Mouse (Mus musculus) ES-E14 (cell line): Measurements from ENCODE around the gene Slc26a1.

Source experiments
- CHD2 ChIP-seq: IDR thresholded peaks from 2 replicates; pipeline ENCODE4 v1.6.1; 2014; ENCODE audit warnings: mild to moderate bottlenecking, low read depth, low read length, inconsistent platforms
- MAFK ChIP-seq: IDR thresholded peaks from 2 replicates; pipeline ENCODE4 v1.6.1; 2014; ENCODE audit warnings: mild to moderate bottlenecking, low read depth, low read length, inconsistent platforms; ENCODE audit not compliant: insufficient read depth

DNA sequence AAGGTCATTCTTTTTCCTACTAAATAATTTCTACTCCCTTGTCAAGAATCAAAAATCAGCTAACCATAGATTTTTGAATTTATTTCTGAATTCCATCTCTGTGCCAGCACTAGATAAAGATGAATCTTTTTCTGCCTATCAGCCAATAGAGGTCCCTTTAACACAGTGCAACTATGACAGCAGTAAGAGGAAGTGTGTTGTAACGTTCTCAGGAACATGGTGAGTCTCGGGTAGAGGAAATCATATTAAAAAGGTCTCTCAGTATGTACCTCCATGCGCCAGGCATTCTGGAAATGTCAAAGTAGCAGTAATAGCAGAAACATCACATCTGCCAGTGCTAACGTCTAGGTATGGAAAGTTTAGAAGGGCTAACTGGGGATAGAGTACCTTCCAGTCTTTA, 39.2 kb downstream of the Slc26a1 start:
- TF ChIP-seq MAFK (no peak), CHD2 (no peak)
